Mouse (Mus musculus): ENCODE results near the gene Cttn.

Gene Cttn

GRCm38 (mm10) chr7:144449637-144450570 lies 20.9 kb downstream of the Cttn start:
- peak; percentile 75 to 78 for DNase-seq (ENCODE audit: low spot score in 2 of 2)

GRCm38 (mm10) chr7:144448186-144448585 lies 22.6 kb downstream of the Cttn start:
- DNase-seq (ENCODE audit: low spot score in 2 of 2): no peak

GRCm38 (mm10) chr7:144447146-144447545 lies 23.7 kb downstream of the Cttn start:
- no peak for DNase-seq (ENCODE audit: low spot score in 2 of 2)

GRCm38 (mm10) chr7:144444788-144445187 lies 26.0 kb downstream of the Cttn start:
- DNase-seq (ENCODE audit: low spot score in 2 of 2): no peak

GRCm38 (mm10) chr7:144441976-144442375 lies 28.8 kb downstream of the Cttn start:
- DNase-seq (ENCODE audit: low spot score in 2 of 2): no peak

- no peak for DNase-seq (ENCODE audit: low spot score in 2 of 2)
These were observed 29.3 kb downstream of the Cttn start for GRCm38 (mm10) chr7:144441466-144441865.

GRCm38 (mm10) chr7:144438811-144439210 lies 32.0 kb downstream of the Cttn start:
- no peak for DNase-seq (ENCODE audit: low spot score in 2 of 2)

- DNase-seq (ENCODE audit: low spot score in 2 of 2): no peak
These were observed 37.9 kb downstream of the Cttn start for GRCm38 (mm10) chr7:144432920-144433319.

GRCm38 (mm10) chr7:144427460-144427859 lies 43.3 kb downstream of the Cttn start:
- DNase-seq (ENCODE audit: low spot score in 2 of 2): no peak

- no peak for DNase-seq (ENCODE audit: low spot score in 2 of 2)
These were observed 44.2 kb downstream of the Cttn start for GRCm38 (mm10) chr7:144426594-144426993.

GRCm38 (mm10) chr7:144425953-144426352 lies 44.9 kb downstream of the Cttn start:
- peak; percentile 68 to 69 for DNase-seq (ENCODE audit: low spot score in 2 of 2)

- no peak for DNase-seq (ENCODE audit: low spot score in 2 of 2)
These were observed 49.3 kb downstream of the Cttn start for GRCm38 (mm10) chr7:144421478-144421877.

- no peak for DNase-seq (ENCODE audit: low spot score in 2 of 2)
These were observed 50.3 kb downstream of the Cttn start for GRCm38 (mm10) chr7:144420552-144420951.

GRCm38 (mm10) chr7:144417644-144418343 lies 53.0 kb downstream of the Cttn start:
- peak; percentile 88 to 89 for DNase-seq (ENCODE audit: low spot score in 2 of 2)

- no peak for DNase-seq (ENCODE audit: low spot score in 2 of 2)
These were observed 53.6 kb downstream of the Cttn start for GRCm38 (mm10) chr7:144417234-144417633.

- no peak for DNase-seq (ENCODE audit: low spot score in 2 of 2)
These were observed 55.0 kb downstream of the Cttn start for GRCm38 (mm10) chr7:144415795-144416194.

- DNase-seq (ENCODE audit: low spot score in 2 of 2): no peak
These were observed 56.2 kb downstream of the Cttn start for GRCm38 (mm10) chr7:144414632-144415031.

GRCm38 (mm10) chr7:144411967-144412906 lies 58.6 kb downstream of the Cttn start:
- DNase-seq (ENCODE audit: low spot score in 2 of 2): no peak

- no peak for DNase-seq (ENCODE audit: low spot score in 2 of 2)
These were observed 61.1 kb downstream of the Cttn start for GRCm38 (mm10) chr7:144409682-144410081.

- no peak for DNase-seq (ENCODE audit: low spot score in 2 of 2)
These were observed 62.3 kb downstream of the Cttn start for GRCm38 (mm10) chr7:144408464-144409000.

GRCm38 (mm10) chr7:144407675-144408074 lies 63.1 kb downstream of the Cttn start:
- peak in 1 of 2 experiments; percentile 60 for DNase-seq (ENCODE audit: low spot score in 2 of 2)

All from right cerebral cortex, adult 2 months (tissue).